Mouse (Mus musculus): ENCODE data around the gene Mga. TPM values are rescaled to one million over a fixed set of nuclear protein-coding genes. Genes with fewer than 3 reads are reported as not detected.

The Mga gene
- polyA plus RNA-seq, 1 experiment, result 25.3 TPM

DNA sequence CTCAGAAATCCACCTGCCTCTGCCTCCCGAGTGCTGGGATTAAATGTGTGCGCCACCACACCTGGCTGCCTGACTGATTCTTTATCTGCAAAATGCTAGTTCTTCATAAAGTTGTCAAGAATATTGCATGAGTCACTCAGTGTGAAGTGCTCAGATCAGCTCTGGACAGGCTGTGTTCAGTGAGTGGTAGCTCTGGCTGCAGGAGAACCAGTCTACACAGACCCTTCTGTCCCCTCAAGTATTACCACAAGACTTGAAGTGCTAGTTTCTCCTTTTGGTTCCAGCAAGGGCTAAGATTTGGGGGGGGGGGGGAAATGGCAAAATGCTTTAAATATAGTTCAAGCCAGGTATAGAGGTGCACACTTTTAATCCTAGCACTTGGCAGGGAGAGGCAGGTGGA, 90.4 kb downstream of the Mga start:
- DNase-seq (ENCODE audit: low read depth), result no peak

DNA sequence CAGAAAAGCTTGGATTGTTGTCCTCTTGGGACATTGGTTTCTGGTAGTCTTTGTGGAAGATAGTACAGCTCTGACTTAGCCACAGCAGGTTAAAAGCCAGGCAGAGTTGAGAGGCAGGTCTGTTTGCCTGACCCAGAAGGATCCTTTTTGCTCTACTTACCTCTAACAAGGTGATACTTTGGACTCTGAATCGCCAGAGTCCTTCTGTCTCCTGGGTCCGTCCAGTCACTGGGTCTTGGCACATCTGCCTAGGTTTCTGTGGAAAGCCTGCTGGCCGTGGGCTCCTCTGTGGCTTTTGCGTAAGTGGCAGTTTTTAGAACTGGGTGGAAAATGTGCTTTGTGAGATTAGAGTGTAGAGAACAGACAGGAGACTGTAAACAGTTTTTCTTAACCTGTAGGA, 91.9 kb downstream of the Mga start:
- DNase-seq (ENCODE audit: low read depth), result no peak

DNA sequence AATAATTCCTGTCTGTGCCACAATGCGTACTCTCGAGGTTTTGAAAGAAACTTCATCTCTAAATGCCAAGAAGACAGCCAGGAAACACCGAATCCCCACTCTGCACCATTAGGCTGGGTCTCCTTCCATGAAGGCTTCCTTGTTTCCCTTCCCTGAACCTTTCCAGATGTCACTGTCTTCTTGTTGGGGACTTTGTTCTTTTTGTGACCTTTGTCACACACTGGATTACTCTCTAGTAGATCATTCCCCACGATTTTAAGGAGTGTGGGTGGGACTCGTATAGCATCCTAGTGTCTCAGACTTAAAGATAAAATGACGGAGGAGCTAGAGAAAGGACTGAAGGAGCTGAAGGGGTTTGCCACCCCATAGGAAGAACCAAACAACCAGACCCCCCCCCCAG, 93.9 kb downstream of the Mga start:
- no peak for DNase-seq (ENCODE audit: low read depth)

- DNase-seq (ENCODE audit: low read depth), result peak; percentile 58
These were observed 95.3 kb downstream of the Mga start for GRCm38 (mm10) chr2:119992349-119992748.

- no peak for DNase-seq (ENCODE audit: low read depth)
These were observed 96.5 kb downstream of the Mga start for GRCm38 (mm10) chr2:119993515-119993914.

- DNase-seq (ENCODE audit: low read depth), result no peak
These were observed 97.8 kb downstream of the Mga start for GRCm38 (mm10) chr2:119994839-119995238.

GRCm38 (mm10) chr2:119995391-119996281, 98.6 kb downstream of the Mga start:
- peak; percentile 63 for DNase-seq (ENCODE audit: low read depth)

- DNase-seq (ENCODE audit: low read depth), result no peak
These were observed 100.3 kb downstream of the Mga start for GRCm38 (mm10) chr2:119997354-119997753.

- no peak for DNase-seq (ENCODE audit: low read depth)
These were observed 102.7 kb downstream of the Mga start for GRCm38 (mm10) chr2:119999731-120000130.

DNA sequence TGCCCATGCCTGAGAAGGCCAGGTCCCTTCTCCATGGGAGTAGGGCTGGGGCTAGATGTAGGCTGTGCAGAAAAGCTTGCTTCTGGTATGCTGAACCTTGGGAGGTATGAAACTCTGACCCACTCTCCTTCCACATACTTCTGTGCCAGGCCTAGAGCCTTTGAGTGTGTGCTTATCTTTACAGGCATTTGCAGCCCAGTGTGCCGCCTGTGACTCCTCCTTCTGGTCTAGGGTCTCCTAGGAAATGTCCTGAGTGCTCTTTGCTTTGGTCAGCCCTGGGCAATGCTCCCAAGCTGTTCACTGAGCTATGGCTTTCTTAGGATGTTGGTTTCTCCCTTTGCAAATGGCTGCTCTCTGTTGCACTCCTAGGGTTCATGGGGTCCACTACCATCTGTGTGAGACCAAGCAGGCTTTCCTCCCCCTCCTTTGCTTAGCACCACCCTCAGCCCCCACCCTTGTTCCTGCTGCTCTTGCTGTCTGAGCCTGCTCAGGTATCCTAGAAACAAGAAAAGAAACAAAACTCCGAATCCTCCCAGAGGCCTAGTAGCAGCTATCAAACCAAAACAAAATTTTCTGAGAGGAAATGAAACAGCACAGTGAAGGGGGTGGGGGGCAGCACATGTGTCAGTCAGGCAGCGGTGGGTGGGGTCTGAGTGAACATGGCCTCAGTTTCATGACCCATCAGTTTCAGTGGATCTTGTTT, 104.0 kb downstream of the Mga start:
- no peak for DNase-seq (ENCODE audit: low read depth)

DNA sequence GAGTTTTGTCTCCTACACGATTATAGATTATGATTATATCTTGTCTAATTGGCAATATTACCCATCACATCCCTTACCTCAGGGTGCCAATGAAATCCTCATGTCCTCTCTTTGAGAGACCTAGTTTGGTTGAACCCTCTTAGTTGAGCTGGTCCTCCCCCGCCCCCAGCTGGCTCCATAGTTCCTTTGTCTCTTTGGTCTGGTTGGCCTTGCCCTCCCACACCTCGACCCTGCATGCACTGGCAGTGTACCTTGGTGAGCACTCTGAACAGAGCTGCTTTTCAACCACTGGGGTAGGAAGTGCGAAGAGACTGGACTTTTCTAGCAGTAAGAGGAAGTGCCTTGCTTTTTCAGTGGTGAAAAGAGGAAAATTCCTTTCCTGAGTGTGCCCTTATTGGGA, 104.9 kb downstream of the Mga start:
- DNase-seq (ENCODE audit: low read depth), result no peak

DNA sequence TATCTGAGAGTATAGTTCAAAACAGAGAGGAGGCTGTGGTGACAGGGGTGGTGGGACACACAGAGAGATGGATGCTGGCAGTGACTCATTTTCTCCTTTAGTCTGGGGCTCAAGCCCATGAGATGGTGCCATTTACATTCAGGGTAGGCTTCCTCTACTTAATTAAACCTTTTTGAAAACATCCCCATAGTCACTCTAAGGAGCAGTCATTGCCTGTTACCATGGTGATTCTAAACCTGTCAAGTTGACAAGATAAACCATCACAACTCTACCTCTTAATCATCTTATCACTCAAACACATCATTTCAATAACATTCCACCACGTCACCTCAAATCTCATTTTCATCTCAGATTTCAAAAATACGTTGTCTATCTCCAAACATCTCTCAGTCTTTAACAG, 106.9 kb downstream of the Mga start:
- DNase-seq (ENCODE audit: low read depth), result no peak

DNA sequence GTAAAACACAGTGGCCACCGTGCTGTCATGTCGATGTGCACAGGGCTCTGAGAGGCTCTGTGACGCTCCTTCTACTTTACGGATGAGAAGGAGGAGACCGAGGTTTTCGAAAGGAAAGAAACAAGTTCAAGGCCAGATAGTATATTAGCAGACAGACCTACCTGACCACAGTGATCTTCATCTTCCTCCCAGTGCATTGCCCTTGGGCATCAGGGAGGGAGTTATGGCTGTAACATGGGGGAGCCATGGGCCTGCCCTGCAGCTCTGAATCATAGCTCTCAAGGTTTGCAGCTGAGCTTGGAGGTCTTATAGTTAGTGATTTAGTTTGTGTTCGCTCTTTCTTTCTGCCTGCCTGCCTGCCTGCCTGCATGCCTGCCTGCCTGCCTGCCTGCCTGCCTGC, 109.7 kb downstream of the Mga start:
- no peak for DNase-seq (ENCODE audit: low read depth)

DNA sequence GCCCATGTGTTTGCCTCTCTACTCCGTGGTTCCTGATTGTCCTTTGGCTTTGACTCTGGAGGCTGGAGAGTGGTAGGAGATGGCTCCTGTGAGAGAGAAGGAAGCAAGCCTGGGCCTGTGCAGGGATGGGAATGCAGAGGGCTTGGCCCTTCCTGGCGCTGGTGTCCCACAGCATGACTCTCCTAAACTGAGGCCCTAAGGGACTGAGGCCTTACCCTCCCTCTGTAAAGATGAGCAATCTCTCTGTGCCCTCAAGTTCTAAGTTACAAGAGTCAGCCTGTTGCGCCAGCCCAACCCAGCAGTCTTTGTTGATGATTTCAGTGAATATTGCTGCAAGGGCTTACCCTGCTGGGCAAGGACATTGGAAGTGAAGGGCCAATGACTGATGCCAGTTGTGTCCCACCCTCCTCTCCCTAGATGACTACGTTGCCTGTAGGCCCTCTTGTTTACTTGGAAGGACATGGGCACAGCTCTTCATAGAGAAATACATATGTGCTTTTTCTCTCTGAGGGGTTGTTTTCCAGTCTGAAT, 110.7 kb downstream of the Mga start:
- peak; percentile 71 for DNase-seq (ENCODE audit: low read depth)

GRCm38 (mm10) chr2:120008672-120009071, 111.6 kb downstream of the Mga start:
- DNase-seq (ENCODE audit: low read depth), result no peak

DNA sequence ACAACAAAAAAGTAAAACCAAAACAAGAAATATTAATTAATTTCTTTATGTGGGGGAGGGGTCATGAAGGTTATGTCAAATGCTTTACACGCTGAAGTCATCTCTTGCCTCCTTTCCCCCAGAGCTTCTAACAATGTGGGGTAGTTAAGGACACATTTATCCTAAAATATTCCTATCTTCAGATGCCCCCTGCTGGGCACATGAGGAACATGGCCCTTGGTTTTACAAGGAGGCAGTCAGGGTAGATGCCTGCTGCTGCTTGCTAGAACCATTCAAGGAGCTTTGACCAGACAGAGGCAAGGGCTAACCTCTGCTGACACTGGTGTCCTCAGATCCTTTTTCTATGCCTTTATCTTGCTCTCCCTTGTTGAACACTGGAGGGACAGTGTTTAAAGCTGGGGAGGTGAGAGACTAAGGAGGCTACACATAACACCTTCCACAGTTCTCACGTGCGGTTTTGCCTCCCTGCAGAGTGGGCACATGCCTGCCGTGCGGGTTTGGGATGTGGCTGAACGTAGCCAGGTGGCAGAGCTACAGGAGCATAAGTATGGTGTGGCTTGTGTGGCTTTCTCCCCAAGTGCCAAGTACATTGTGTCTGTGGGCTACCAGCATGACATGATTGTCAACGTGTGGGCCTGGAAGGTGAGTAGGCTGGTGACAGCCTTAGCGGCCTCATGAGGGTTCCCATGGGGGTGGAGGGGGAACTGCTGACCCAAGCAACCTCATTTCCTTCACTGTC, 114.6 kb downstream of the Mga start:
- DNase-seq (ENCODE audit: low read depth), result no peak

- DNase-seq (ENCODE audit: low read depth), result no peak
These were observed 115.9 kb downstream of the Mga start for GRCm38 (mm10) chr2:120012924-120013323.

GRCm38 (mm10) chr2:120013831-120014486, 116.9 kb downstream of the Mga start:
- no peak for DNase-seq (ENCODE audit: low read depth)

- no peak for DNase-seq (ENCODE audit: low read depth)
These were observed 118.9 kb downstream of the Mga start for GRCm38 (mm10) chr2:120015882-120016281.

- no peak for DNase-seq (ENCODE audit: low read depth)
These were observed 120.6 kb downstream of the Mga start for GRCm38 (mm10) chr2:120017599-120017998.
